Mouse (Mus musculus): ENCODE results near the gene Luzp1. TPM values are rescaled to one million over a fixed set of nuclear protein-coding genes. Genes with fewer than 3 reads are reported as not detected.
A peak's percentile ranks its signal among the peaks of the same experiment; 100 is the strongest.

Gene Luzp1
- 26.8 TPM for polyA plus RNA-seq (2021)

DNA sequence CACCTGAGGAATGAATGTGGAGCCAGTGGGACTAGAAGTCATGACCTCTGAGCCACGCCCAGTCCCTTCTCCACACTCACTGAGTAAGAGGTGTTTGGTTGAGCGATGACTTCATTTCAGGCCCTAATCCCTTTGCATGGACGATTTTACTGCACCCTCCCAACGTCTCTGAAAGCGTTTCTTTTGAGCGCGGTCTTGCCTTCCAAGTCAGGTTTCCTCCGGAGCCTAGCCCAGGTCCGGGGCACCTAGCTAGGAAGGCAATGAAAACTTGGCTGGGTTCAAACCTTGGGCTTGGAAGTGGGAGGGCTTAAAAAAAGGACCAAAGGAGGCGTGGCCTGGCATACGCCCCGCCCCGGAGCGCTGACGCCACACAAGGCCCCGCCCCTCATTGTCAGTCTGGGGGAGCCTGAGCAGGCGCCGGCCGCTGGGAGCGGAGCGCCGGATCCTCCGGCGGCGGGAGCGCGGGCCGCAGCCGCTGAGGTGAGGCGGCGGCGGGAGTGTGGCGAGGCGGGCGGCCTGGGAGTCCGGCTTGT is at the start of gene Luzp1:
Gene Luzp1 (plus strand): TSS at position 391 of the 533 bp plus-strand sequence.
- in situ Hi-C loops (cut with MboI; ENCODE audit: low pct_unique_long_range_greater_than_20kb): no loop called here
- ChIA-PET POLR2A (interaction anchor here (1.2 to 1.8 kb wide), 2 partner anchors 44 to 48 kb away, joined by 4 to 5 read pairs; no protein-coding TSS in a partner anchor), CTCF (no interaction called here)
- no peaks in the 10 kb centered on the region for H3K27me3 ChIP-seq
- ATAC-seq (peak; percentile 85), DNase-seq (ENCODE audit: low read depth, low spot score) (peak; percentile 51)
- TF ChIP-seq CTCF (IDR thresholded peaks at IDR 0.05): no peak

DNA sequence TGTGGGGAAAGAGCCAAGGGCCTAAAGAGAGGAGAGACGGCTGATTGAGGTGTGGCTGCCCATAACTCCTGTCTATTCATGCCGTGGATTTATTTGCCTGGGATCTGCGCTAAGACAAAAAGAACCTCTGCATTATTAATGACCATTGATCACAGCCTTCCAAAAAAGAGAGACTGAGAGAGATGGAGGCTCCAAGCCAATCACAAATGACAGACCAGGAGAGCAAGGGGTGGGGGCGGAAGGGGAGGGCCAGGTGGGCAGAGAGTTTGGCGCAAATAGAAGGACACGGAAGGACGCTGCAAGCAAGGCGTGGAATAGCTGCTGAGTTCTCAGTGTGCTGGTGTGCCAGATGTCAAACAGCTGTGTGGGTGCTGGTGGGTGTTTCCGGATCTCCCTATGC is 46.3 kb upstream of the Luzp1 start, which contains the start of gene Htr1d:
Gene Htr1d (plus strand): TSS at position 301 of the 400 bp plus-strand sequence.
- in situ Hi-C loops (cut with MboI; ENCODE audit: low pct_unique_long_range_greater_than_20kb): no loop called here
- ChIA-PET POLR2A (no interaction called here), CTCF (no interaction called here)
- ATAC-seq (no peak), DNase-seq (ENCODE audit: low read depth, low spot score) (no peak)
- peaks cover 3% of the 10 kb centered on the region for H3K27me3 ChIP-seq
- no peak for TF ChIP-seq CTCF (IDR thresholded peaks at IDR 0.05)

GRCm38 (mm10) chr4:136424120-136424999 is 45.2 kb upstream of the Luzp1 start:
- DNase-seq (ENCODE audit: low read depth, low spot score) (no peak), ATAC-seq (no peak)
- TF ChIP-seq CTCF (IDR thresholded peaks at IDR 0.05): no peak
- ChIA-PET POLR2A (interaction anchor here (0.8 kb wide), 1 partner anchor 174 kb away, joined by 3 read pairs; no protein-coding TSS in a partner anchor), CTCF (interaction anchor here (0.8 to 0.9 kb wide), 2 partner anchors 47 to 198 kb away, joined by 3 read pairs; partner anchors contain the start of gene Lactbl1)
- in situ Hi-C loops (cut with MboI; ENCODE audit: low pct_unique_long_range_greater_than_20kb): no loop called here
- peaks cover 3% of the 10 kb centered on the region for H3K27me3 ChIP-seq

DNA sequence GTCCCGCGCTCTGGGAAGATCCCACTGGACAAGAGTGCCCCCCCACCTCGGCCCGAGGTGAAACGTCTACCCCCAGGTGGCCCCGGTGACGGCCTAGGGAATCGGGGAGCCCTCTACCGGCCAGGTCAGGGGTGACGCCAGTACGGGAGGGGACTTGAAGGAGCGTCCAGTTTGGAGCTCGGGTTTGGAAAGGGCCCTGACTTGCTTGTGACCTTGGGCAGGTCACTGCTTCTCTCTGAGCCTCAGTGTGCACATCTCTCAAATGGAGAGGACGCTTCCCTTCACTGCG is 44.6 kb upstream of the Luzp1 start:
- ATAC-seq (no peak), DNase-seq (ENCODE audit: low read depth, low spot score) (no peak)
- ChIA-PET CTCF (no interaction called here), POLR2A (interaction anchor here (0.8 kb wide), 1 partner anchor 173 kb away, joined by 3 read pairs; no protein-coding TSS in a partner anchor)
- in situ Hi-C loops (cut with MboI; ENCODE audit: low pct_unique_long_range_greater_than_20kb): no loop called here
- TF ChIP-seq CTCF (IDR thresholded peaks at IDR 0.05): peak; percentile 64
- peaks cover 3% of the 10 kb centered on the region for H3K27me3 ChIP-seq

- TF ChIP-seq CTCF (IDR thresholded peaks at IDR 0.05): no peak
- DNase-seq (ENCODE audit: low read depth, low spot score) (no peak), ATAC-seq (no peak)
- CTCF ChIA-PET: interaction anchor here (0.7 kb wide), 1 partner anchor 57 kb away, joined by 3 read pairs; no protein-coding TSS in a partner anchor
- no peaks in the 10 kb centered on the region for H3K27me3 ChIP-seq
- in situ Hi-C loops (cut with MboI; ENCODE audit: low pct_unique_long_range_greater_than_20kb): no loop called here
- POLR2A ChIA-PET: no interaction called here
Observed at GRCm38 (mm10) chr4:136430609-136431375, 38.8 kb upstream of the Luzp1 start.

GRCm38 (mm10) chr4:136431376-136431693 is 38.2 kb upstream of the Luzp1 start:
- in situ Hi-C loops (cut with MboI; ENCODE audit: low pct_unique_long_range_greater_than_20kb): no loop called here
- no peak for ATAC-seq
- POLR2A ChIA-PET: no interaction called here
- CTCF ChIA-PET: interaction anchor here (0.7 kb wide), 1 partner anchor 58 kb away, joined by 3 read pairs; no protein-coding TSS in a partner anchor
- H3K27me3 ChIP-seq: no peaks in the 10 kb centered on the region
- TF ChIP-seq CTCF (IDR thresholded peaks at IDR 0.05): peak; percentile 53
- DNase-seq (ENCODE audit: low read depth, low spot score): no peak

DNA sequence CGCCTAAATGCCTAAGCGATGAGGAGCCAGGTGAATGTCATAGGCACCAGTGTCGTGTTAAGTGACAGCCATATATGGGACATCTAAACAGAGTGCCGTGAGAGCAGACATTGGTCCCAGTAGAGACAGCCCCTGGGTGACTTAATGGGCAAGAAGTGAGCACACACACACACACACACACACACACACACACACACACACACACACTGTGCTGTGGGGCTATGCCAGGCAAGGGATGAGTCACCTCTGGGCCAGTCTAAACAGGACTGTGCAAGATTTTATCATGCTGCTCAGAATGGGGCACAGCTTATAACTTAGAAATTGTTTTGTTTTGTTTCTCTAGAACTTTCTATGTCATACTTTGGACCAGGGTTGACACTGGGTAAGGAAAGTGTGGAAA is 35.5 kb upstream of the Luzp1 start:
- ChIA-PET POLR2A (interaction anchor here (0.5 kb wide), 1 partner anchor 109 kb away, joined by 3 read pairs; no protein-coding TSS in a partner anchor), CTCF (no interaction called here)
- in situ Hi-C loops (cut with MboI; ENCODE audit: low pct_unique_long_range_greater_than_20kb): no loop called here
- no peak for TF ChIP-seq CTCF (IDR thresholded peaks at IDR 0.05)
- ATAC-seq: no peak
- DNase-seq (ENCODE audit: low read depth, low spot score): no peak
- H3K27me3 ChIP-seq: no peaks in the 10 kb centered on the region

DNA sequence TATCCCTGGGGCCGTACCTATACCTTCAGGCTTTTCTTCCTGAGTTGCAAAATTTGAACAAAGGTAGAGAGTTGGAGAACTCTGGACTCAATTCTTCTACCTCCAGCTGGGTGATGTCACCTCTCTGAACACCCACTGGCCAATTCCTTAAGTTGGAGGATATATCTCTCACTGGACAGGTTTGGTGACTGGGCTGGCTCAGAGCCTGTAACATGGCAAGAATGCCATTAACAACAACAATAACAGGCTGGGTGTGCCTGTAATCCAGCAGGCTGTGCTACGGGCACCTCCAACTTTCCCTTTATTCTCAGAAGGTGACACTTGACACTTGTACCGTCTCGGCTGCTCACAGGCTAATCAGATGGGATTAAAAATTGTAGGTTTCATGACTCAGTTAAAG is 30.5 kb upstream of the Luzp1 start:
- CTCF ChIA-PET: no interaction called here
- POLR2A ChIA-PET: no interaction called here

DNA sequence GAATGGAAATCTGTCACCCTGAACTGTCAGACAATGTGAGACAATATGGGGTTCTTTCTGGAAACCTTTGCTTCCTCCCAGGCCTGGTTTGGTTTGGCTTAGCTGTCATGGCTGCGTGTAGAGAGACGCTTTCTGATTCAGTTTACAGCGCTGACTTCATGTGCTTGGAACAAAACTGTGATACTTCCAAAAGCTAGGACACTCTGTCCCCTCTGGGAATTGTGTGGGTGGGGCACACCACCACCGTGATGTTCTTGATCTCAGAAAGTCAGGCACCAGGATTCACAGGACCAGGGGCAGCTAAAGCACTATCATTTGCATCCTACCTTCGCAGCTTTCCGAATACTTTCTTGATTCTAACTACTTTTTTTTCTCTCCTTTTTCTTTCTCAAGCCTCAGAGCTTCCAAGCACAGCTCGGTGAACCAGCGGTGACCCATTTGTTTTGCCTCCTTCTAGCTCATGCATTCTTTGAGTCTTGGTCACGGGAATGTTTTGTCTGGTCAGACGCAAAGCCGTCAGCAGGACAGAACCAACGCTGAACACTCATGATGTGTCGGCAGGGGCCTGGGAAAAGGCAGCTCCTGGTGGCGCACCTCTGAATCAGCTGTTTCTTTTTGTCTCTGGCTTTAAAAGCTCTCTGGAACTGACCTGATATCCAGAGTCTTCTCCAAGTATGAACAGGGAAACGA is 28.1 kb upstream of the Luzp1 start:
- CTCF ChIA-PET: no interaction called here
- POLR2A ChIA-PET: no interaction called here
- in situ Hi-C loops (cut with MboI; ENCODE audit: low pct_unique_long_range_greater_than_20kb): no loop called here
- TF ChIP-seq CTCF (IDR thresholded peaks at IDR 0.05): no peak
- no peak for DNase-seq (ENCODE audit: low read depth, low spot score)
- no peak for ATAC-seq
- H3K27me3 ChIP-seq: no peaks in the 10 kb centered on the region

More for the DNA sequence above, 30.5 kb upstream of the Luzp1 start:
- no peak for ATAC-seq
- no peak for DNase-seq (ENCODE audit: low read depth, low spot score)
- no peak for TF ChIP-seq CTCF (IDR thresholded peaks at IDR 0.05)
- H3K27me3 ChIP-seq: no peaks in the 10 kb centered on the region
- in situ Hi-C loops (cut with MboI; ENCODE audit: low pct_unique_long_range_greater_than_20kb): no loop called here

DNA sequence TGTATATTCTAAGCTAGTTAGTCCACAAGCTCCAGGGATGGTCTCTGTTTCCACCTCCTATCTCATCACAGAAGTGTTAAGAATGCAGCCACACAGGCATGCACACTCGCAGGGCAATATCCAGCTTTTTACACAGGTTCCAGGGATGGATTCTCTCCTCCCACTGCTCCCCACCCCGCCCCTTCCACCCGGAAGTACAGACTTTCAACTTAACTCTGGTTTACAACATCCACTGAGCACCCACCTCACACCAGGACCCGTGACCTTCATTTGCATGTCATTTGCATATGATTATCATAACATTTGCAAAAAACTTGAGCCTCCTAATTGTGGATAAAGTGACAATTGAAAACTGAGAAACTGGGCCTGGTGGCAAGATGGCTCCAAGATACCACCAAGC is 25.0 kb upstream of the Luzp1 start:
- TF ChIP-seq CTCF (IDR thresholded peaks at IDR 0.05): no peak
- H3K27me3 ChIP-seq: no peaks in the 10 kb centered on the region
- no peak for ATAC-seq
- in situ Hi-C loops (cut with MboI; ENCODE audit: low pct_unique_long_range_greater_than_20kb): no loop called here
- POLR2A ChIA-PET: no interaction called here
- DNase-seq (ENCODE audit: low read depth, low spot score): no peak
- CTCF ChIA-PET: no interaction called here

Measured in Patski (cell line).